Mouse (Mus musculus) regulatory T cell (primary cell): ENCODE data around the gene Thrap3.
"Not testable (repeated sequence)": the region's sequence is repeated elsewhere in the genome, so short reads cannot be mapped to it uniquely, and the experiment has no call there.

Experiments
- in situ Hi-C: fragments of 300-600 bp; cut with MboI, MseI; formaldehyde crosslinking; loops from one replicate; pipeline ENCODE4 v1.15.1; 2025; ENCODE audit warnings: high pct_unique_total_duplicates

Thrap3 gene

GRCm38 (mm10) chr4:126220045-126220444 is 17.5 kb upstream of the Thrap3 start:
- in situ Hi-C loops, result no loop called here

GRCm38 (mm10) chr4:126219540-126219939 is 17.0 kb upstream of the Thrap3 start:
- in situ Hi-C loops, result not testable (repeated sequence)

- in situ Hi-C loops, result no loop called here
Observed at GRCm38 (mm10) chr4:126217771-126218170, 15.2 kb upstream of the Thrap3 start.

GRCm38 (mm10) chr4:126207081-126207480 is 4.5 kb upstream of the Thrap3 start:
- in situ Hi-C loops, result no loop called here

- in situ Hi-C loops, result no loop called here
Observed at GRCm38 (mm10) chr4:126205386-126205785, 2.8 kb upstream of the Thrap3 start.

- in situ Hi-C loops, result loop anchor here (5.0 kb wide), 1 partner anchor 48 kb away; no protein-coding TSS in a partner anchor
Observed at GRCm38 (mm10) chr4:126204661-126205230, 2.2 kb upstream of the Thrap3 start.

DNA sequence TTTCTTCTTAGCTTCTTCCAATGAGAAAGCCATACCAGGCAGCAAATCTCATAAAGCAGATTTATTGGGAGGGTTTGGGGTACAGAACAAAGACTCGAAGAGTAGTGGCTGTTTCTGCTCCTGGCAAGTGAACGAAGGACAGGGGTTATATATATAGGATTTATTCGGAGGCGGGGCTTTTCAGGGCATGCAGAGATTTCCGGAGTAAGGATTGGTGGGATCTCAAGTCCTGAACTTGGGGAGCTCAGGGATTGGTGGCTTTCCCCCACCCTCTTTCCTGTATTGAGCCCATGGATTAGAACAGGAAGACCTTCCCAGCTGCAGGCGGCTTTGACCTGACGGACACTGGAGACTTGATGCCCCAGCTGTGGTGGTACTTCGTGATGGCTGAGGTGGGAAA is 1.5 kb upstream of the Thrap3 start:
- in situ Hi-C loops, result loop anchor here (5.0 kb wide), 1 partner anchor 48 kb away; no protein-coding TSS in a partner anchor

DNA sequence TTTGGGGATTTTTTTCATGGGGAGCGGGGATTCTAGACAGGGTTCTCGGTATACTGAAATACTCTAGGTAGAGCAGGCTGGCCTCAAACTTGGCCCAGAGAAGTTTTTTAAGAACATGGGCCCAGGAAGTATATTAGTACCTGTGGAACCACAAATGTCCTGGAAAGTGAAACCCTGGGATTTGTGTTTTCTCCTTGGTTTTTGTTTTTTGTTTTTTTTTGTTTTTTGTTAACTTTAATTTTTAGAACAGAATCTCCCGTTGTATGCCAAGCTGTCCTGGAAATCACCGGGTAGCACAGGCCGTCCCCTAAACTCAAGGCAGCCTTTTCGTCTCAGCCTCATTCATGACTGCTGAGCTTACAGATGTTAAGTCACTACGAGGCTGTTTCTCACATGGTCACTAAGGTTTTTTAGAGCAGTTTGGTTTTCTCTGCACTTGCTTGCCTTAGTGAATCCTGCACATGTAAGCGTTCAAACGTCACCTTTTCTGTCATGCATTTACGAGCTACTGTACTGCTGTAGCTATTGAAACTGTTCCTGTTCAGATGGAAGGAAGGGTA is 856 bp upstream of the Thrap3 start:
- in situ Hi-C loops, result loop anchor here (5.0 kb wide), 1 partner anchor 49 kb away; no protein-coding TSS in a partner anchor

- in situ Hi-C loops, result loop anchor here (5.0 kb wide), 1 partner anchor 51 kb away; no protein-coding TSS in a partner anchor
Observed at GRCm38 (mm10) chr4:126201514-126202302, 852 bp downstream of the Thrap3 start.

DNA sequence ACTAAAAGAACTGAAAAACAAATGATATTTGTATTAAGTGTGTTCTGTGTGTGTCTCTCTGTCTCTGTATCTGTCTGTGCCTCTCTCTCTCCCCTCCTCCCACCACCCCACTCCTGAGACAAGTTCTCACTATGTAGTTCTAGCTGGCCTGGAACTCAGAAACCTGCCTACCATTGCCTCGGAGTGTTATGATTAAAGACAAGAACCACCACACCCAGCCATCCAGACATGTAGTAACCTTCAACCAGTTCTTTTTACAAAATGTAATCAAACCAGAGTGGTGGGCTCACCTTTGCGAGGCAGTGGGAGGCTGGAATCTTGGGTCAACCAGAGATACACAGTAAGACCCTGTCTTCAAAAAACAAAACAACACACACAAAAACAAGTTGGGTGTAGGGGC is 1.9 kb downstream of the Thrap3 start:
- in situ Hi-C loops, result loop anchor here (5.0 kb wide), 1 partner anchor 52 kb away; no protein-coding TSS in a partner anchor

- in situ Hi-C loops, result loop anchor here (5.0 kb wide), 1 partner anchor 52 kb away; no protein-coding TSS in a partner anchor
Observed at GRCm38 (mm10) chr4:126200036-126200435, 2.5 kb downstream of the Thrap3 start.

DNA sequence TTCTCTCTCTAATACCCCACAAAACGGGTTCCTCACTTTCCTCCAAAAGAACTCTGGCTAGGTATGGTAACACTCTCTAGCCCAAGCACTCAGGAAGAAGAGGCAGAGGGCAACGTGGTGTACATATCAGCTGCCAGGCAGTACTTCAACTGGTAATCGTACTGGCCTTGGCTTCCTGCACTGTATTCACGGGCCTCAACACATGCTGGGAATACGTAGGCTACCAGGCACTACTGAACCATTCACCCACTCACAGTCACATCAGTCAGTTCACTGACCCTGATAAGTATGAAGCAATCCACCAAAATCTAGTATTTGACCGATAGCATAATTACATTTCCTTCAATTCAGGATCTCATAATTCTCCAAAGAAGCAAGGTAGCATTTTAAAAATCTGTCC is 3.0 kb downstream of the Thrap3 start:
- in situ Hi-C loops, result no loop called here

- in situ Hi-C loops, result no loop called here
Observed at GRCm38 (mm10) chr4:126197485-126197884, 5.1 kb downstream of the Thrap3 start.

DNA sequence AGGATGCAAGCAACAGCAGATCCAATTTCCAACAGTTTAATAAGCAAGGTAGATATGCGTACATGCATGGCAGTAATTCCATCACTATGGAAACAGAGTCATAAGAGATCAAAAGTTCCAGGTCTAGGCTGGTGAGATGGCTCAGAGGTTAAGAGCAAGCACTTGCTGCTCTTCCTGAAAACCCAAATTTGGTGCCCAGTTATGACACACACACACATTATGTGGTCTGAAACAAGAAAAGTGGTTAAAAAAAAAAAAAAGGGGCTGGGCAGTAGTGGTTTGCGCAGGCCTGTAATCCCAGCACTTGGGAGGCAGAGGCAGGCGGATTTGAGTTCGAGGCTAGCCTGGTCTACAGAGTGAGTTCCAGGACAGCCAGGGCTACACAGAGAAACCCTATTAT is 7.6 kb downstream of the Thrap3 start:
- in situ Hi-C loops, result no loop called here

DNA sequence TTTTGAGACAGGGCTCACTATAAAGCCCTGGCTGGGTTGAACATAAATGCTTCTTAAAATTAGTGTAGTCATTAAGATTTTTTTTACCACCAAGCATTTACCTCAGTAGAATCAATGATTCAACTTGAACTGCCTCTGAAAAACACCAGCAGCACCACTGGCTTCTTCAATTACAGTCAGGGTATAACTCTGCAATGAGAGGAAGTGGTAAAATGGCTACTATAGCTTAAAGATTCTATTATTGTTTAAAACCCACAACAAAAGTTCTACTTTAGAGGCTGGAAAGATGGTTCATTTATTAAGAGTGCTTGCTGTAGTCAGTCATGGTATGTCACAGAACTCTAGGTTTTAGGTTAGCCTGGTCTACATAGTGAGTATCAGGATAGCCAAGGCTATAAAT is 8.3 kb downstream of the Thrap3 start:
- in situ Hi-C loops, result no loop called here

GRCm38 (mm10) chr4:126190636-126191035 is 11.9 kb downstream of the Thrap3 start:
- in situ Hi-C loops, result no loop called here

DNA sequence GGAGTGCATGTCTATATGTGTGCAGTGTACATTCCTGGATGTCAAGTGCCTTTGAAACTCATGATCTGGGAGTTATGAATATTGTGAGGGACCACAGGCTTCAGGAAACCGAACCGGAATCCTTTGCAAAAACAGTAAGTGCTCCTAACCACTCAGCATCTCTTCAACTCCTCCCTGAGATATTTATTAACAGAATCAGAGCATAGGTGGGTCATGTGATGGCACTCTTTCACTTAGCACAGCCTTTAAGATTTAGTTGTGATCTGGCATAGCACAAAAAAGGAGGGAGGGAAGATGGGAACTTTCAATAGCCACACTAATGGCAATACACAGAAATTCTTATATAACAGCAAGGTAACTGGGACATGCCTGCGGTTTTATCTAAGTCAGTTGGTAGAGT is 15.5 kb downstream of the Thrap3 start:
- in situ Hi-C loops, result no loop called here

GRCm38 (mm10) chr4:126183034-126183433 is 19.5 kb downstream of the Thrap3 start:
- in situ Hi-C loops, result no loop called here

DNA sequence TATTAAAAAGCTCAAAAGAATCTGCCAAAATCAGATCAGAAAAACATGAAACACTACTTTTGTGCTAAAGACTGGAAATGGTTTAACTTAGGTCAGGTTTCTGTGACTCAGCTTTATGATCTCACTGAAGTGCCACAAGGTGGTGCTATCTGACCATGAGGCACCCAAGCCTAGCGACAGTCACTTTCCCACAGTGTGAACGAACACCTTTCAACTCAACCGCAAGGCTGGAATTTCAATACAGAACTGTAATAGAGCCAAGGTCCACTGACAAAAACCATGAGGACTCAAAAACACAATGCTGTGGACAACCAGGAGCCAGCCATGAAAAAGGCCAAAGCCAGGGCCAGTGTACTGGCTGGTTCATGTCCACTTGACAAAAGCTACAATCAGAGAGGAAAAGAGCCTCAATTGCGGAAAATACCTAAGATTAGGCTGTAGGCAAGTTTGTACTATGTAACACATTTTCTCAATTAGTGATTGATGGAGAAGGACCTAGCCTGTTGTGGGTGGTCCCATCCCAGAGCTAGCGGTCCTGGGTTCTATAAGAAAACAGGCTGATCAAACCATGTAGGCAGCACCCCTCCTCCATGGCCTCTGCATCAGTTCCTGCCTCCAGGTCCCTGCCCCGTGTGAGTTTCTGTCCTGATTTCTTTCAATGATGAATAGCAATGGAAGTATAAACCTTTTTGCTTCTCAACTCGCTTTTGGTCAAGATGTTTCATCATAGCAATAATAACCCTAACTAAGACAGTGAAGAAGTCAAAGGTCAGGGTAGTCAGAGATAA is 21.2 kb downstream of the Thrap3 start:
- in situ Hi-C loops, result no loop called here

DNA sequence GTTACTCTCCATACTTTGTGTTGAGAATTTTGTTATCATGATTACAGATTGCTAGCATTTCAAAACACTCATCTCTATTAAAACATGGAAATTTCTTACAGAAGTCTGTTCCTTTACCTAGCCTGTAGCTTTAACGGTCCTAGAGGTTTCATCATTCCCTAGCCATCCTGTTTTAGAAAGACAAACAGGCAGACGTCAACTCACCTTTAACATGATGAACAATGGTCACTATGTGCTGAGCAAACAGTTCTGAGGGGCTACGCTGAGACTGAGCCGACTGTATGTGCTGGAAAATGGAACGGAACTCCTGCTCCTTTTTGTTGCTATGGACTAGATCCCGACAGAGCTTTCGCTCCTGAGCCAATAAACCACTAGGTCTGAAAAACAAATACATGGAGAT is 26.6 kb downstream of the Thrap3 start:
- in situ Hi-C loops, result not testable (repeated sequence)

DNA sequence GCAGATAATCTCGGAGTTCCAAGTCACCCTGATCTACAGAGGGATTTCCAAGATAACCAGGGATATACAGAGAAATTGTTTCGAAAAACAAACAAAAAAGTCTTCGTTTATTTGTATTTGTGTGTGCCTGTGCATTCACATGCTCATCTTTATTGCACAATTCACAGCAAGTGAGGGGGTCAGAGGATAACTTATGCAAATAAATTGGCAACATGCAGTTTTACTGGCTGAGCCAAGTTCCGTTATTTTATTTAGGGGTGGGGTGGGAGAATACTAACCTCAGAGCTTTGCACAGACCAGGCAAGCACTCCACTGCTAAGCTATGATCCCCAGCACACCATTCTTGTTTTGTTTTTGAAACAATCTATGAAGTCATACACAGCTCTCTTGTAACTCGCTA is 28.8 kb downstream of the Thrap3 start:
- in situ Hi-C loops, result no loop called here

DNA sequence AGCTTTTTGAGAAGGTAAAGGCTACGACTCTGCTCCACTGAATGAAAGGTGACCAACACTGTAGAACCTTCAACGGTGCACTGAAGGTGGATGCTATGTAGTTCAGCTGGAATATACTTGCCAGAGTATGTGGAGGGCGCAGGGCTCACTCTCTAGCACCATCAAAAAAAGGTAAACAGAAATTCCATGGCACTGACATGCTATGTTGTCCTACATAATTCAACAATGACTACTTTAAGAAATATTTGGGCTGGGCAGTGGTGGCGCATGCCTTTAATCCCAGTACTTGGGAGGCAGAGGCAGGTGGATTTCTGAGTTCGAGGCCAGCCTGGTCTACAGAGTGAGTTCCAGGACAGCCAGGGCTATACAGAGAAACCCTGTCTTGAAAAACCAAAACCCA is 31.8 kb downstream of the Thrap3 start:
- in situ Hi-C loops, result not testable (repeated sequence)
